Mouse (Mus musculus) C2C12 (cell line): ENCODE results near the gene Mindy1. TPM values are rescaled to one million over a fixed set of nuclear protein-coding genes. Genes with fewer than 3 reads are reported as not detected.

Source experiments
- H3K27me3 ChIP-seq: one replicate; pipeline ENCODE4 v1.6.1; 2011; ENCODE audit not compliant: control insufficient read depth, insufficient read depth, insufficient read length
- H3K36me3 ChIP-seq: one replicate; pipeline ENCODE4 v1.6.1; 2011; ENCODE audit not compliant: control insufficient read depth, insufficient read depth
- H3K4me3 ChIP-seq: one replicate; pipeline ENCODE4 v1.5.1; 2011; ENCODE audit warnings: mild to moderate bottlenecking, control low read depth; ENCODE audit not compliant: poor library complexity, insufficient read depth, severe bottlenecking
- H3K79me2 ChIP-seq: one replicate; pipeline ENCODE4 v1.6.1; 2011; ENCODE audit not compliant: control insufficient read depth, insufficient read depth
- H3K79me3 ChIP-seq: one replicate; pipeline ENCODE4 v1.6.1; 2011; ENCODE audit warnings: low read depth, control low read depth
- H3ac ChIP-seq: one replicate; pipeline ENCODE3; 2011; ENCODE audit warnings: low read depth; ENCODE audit not compliant: control insufficient read depth, insufficient read length
- CEBPB ChIP-seq: IDR thresholded peaks from one replicate; pipeline ENCODE4 v1.6.1; 2011; ENCODE audit warnings: low read depth, mild to moderate bottlenecking, control low read depth, moderate library complexity
- CTCF ChIP-seq: IDR thresholded peaks from one replicate; pipeline ENCODE4 v1.5.1; 2011; ENCODE audit not compliant: control insufficient read depth, insufficient read depth, insufficient read length
- FOSL1 ChIP-seq: IDR thresholded peaks from one replicate; pipeline ENCODE4 v1.8.0; 2011; ENCODE audit warnings: mild to moderate bottlenecking, low read length; ENCODE audit not compliant: poor library complexity, insufficient read depth, severe bottlenecking
- MAX ChIP-seq: IDR thresholded peaks from one replicate; pipeline ENCODE4 v1.6.1; 2011; ENCODE audit warnings: mild to moderate bottlenecking, control low read depth
- MYOD1 ChIP-seq: IDR thresholded peaks from one replicate; pipeline ENCODE4 v1.6.1; 2011; ENCODE audit warnings: low read depth; ENCODE audit not compliant: control insufficient read depth, insufficient read length
- MYOG ChIP-seq: IDR thresholded peaks from one replicate; pipeline ENCODE4 v1.6.1; 2011; ENCODE audit not compliant: control insufficient read depth, insufficient read length; ENCODE audit errors: extremely low read depth
- USF1 ChIP-seq: IDR thresholded peaks from one replicate; pipeline ENCODE4 v1.6.1; 2011; ENCODE audit warnings: low read depth, mild to moderate bottlenecking, control low read depth, moderate library complexity
- polyA plus RNA-seq: library from polyadenylated mRNA; unstranded; fragments of >200 nt; fragmentation: generic; extraction: Trizol; gene quantifications from one replicate; pipeline ENCODE4 v1.2.1, GENCODE M21; 2012; ENCODE audit warnings: missing spikeins

Mindy1 gene
- polyA plus RNA-seq, 1 experiment, result 43.6 TPM

GRCm38 (mm10) chr3:95286011-95286410 lies 4.9 kb downstream of the Mindy1 start:
- H3K79me3 ChIP-seq, result peaks cover 7% of the 10 kb centered on the region
- no peak overlapping the region for H3ac ChIP-seq
- peaks cover 18% of the 10 kb centered on the region for H3K36me3 ChIP-seq
- TF ChIP-seq CEBPB, result no peak
- TF ChIP-seq FOSL1, result no peak
- TF ChIP-seq MAX, result no peak
- no peak for TF ChIP-seq MYOG
- no peak for TF ChIP-seq CTCF
- no peak for TF ChIP-seq USF1
- TF ChIP-seq MYOD1, result no peak
- H3K27me3 ChIP-seq, result no peaks in the 10 kb centered on the region
- H3K4me3 ChIP-seq, result no peak overlapping the region
- peaks cover 32% of the 10 kb centered on the region for H3K79me2 ChIP-seq

- Histone ChIP-seq H3ac (no peak overlapping the region), H3K79me2 (peaks cover 28% of the 10 kb centered on the region), H3K4me3 (no peak overlapping the region), H3K36me3 (peaks cover 20% of the 10 kb centered on the region), H3K79me3 (peaks cover 7% of the 10 kb centered on the region), H3K27me3 (no peaks in the 10 kb centered on the region)
- TF ChIP-seq CTCF (no peak), MYOG (no peak), CEBPB (no peak), MYOD1 (no peak), MAX (no peak), FOSL1 (no peak), USF1 (no peak)
Measured at GRCm38 (mm10) chr3:95286510-95286909, 5.4 kb downstream of the Mindy1 start.

- Histone ChIP-seq H3K79me3 (peaks cover 5% of the 10 kb centered on the region), H3K27me3 (no peaks in the 10 kb centered on the region), H3ac (no peak overlapping the region), H3K4me3 (no peak overlapping the region), H3K36me3 (peaks cover 30% of the 10 kb centered on the region), H3K79me2 (peaks cover 28% of the 10 kb centered on the region)
- TF ChIP-seq CEBPB, result no peak
- TF ChIP-seq MYOG, result no peak
- TF ChIP-seq USF1, result no peak
- no peak for TF ChIP-seq FOSL1
- TF ChIP-seq MAX, result no peak
- no peak for TF ChIP-seq MYOD1
- no peak for TF ChIP-seq CTCF
Measured at GRCm38 (mm10) chr3:95287541-95287940, 6.4 kb downstream of the Mindy1 start.

GRCm38 (mm10) chr3:95289419-95289818 lies 8.3 kb downstream of the Mindy1 start:
- H3K4me3 ChIP-seq, result no peak overlapping the region
- no peaks in the 10 kb centered on the region for H3K27me3 ChIP-seq
- H3K79me2 ChIP-seq, result peaks cover 17% of the 10 kb centered on the region
- TF ChIP-seq MAX (no peak), FOSL1 (no peak), CTCF (no peak), USF1 (no peak), MYOD1 (no peak), MYOG (no peak), CEBPB (no peak)
- peaks cover 36% of the 10 kb centered on the region for H3K36me3 ChIP-seq
- peaks cover 1% of the 10 kb centered on the region for H3K79me3 ChIP-seq
- H3ac ChIP-seq, result no peak overlapping the region

- no peak overlapping the region for H3ac ChIP-seq
- peaks cover 43% of the 10 kb centered on the region for H3K36me3 ChIP-seq
- H3K79me2 ChIP-seq, result peaks cover 10% of the 10 kb centered on the region
- no peak overlapping the region for H3K4me3 ChIP-seq
- TF ChIP-seq CEBPB, result no peak
- TF ChIP-seq MAX, result no peak
- no peak for TF ChIP-seq MYOG
- no peak for TF ChIP-seq FOSL1
- TF ChIP-seq CTCF, result no peak
- TF ChIP-seq MYOD1, result no peak
- no peak for TF ChIP-seq USF1
- H3K79me3 ChIP-seq, result peaks cover 1% of the 10 kb centered on the region
- H3K27me3 ChIP-seq, result no peaks in the 10 kb centered on the region
Measured at GRCm38 (mm10) chr3:95290156-95290555, 9.0 kb downstream of the Mindy1 start.

- peaks cover 52% of the 10 kb centered on the region for H3K36me3 ChIP-seq
- no peak for TF ChIP-seq USF1
- TF ChIP-seq MAX, result no peak
- TF ChIP-seq CEBPB, result no peak
- TF ChIP-seq MYOD1, result no peak
- no peak for TF ChIP-seq MYOG
- no peak for TF ChIP-seq CTCF
- TF ChIP-seq FOSL1, result no peak
- peaks cover 2% of the 10 kb centered on the region for H3K79me2 ChIP-seq
- peaks cover 1% of the 10 kb centered on the region for H3K79me3 ChIP-seq
- H3K4me3 ChIP-seq, result no peak overlapping the region
- no peaks in the 10 kb centered on the region for H3K27me3 ChIP-seq
- H3ac ChIP-seq, result no peak overlapping the region
Measured at GRCm38 (mm10) chr3:95291041-95291440, 9.9 kb downstream of the Mindy1 start.
